Mouse (Mus musculus) megakaryocyte, embryonic 14.5 days (primary cell): Measurements from ENCODE around the gene Hoxa11. TPM values are rescaled to one million over a fixed set of nuclear protein-coding genes. Genes with fewer than 3 reads are reported as not detected.

ENCODE experiments used
- H3K27me3 ChIP-seq: replicated peaks from 2 replicates; pipeline ENCODE3; 2012; ENCODE audit warnings: inconsistent platforms
- H3K36me3 ChIP-seq: replicated peaks from 2 replicates; pipeline ENCODE3; 2012; ENCODE audit warnings: low read length, inconsistent platforms, mixed read lengths
- H3K4me1 ChIP-seq: 2 replicates; pipeline ENCODE4 v1.6.1; 2012; ENCODE audit warnings: inconsistent platforms
- H3K4me3 ChIP-seq: replicated peaks from 2 replicates; pipeline ENCODE3; 2012; ENCODE audit warnings: moderate library complexity, mild to moderate bottlenecking, inconsistent platforms
- H3K9me3 ChIP-seq: 2 replicates; pipeline ENCODE4 v1.6.1; 2012; ENCODE audit warnings: inconsistent platforms
- FLI1 ChIP-seq: IDR thresholded peaks from 2 replicates; pipeline ENCODE4 v1.6.1; 2012; ENCODE audit warnings: low read length, inconsistent platforms, mixed read lengths
- GATA1 ChIP-seq: IDR thresholded peaks from 3 replicates; pipeline ENCODE4 v1.6.1; 2012; ENCODE audit warnings: mixed read lengths, low read length, inconsistent platforms, borderline replicate concordance
- polyA plus RNA-seq: library from polyadenylated mRNA; stranded (reverse); fragments of >175 nt; gene quantifications from 2 replicates; pipeline ENCODE4 v1.2.3, GENCODE M21; 2012; ENCODE audit warnings: low replicate concordance; ENCODE audit not compliant: insufficient read depth

The Hoxa11 gene
- polyA plus RNA-seq, 1 experiment = not detected

DNA sequence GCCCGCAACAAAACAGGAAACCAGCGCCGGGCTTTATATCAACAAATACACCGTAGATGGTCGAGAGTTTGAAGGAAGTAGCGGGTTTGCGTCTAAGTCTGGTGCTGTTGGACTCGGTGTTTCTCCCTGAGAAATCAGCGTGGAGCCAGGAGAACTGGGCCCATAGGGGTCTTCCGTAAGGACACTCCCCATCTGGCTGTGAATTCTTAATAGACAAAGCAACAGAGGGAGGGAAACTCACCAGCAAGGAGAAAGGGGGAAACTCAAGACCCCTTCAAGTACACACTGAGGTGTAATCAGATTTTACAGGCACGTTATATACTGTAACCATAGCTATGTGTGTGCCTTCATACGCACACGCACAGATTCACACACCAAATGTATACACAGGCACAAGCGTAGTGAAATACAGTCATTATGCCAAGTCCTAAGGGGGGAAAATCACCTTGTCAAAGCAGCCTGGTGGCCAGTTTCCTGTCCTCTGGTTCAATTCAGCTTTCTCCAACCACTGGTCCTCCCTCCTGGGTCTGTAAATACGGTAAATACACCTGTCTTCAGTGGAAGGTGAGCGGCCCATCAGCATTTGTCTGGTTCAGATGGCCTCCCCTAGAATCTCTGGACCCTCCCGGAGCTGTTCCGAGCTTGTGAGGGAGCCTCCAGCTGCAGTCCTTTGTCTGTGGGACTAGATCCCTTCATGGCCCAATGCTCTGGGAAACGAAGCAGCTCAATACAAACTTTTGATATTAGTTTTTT is 20.5 kb upstream of the Hoxa11 start:
- H3K36me3 ChIP-seq = no peaks in the 10 kb centered on the region
- peaks cover 37% of the 10 kb centered on the region for H3K4me1 ChIP-seq
- peaks cover 99% of the 10 kb centered on the region for H3K27me3 ChIP-seq
- H3K4me3 ChIP-seq = no peak overlapping the region
- peaks cover 7% of the 10 kb centered on the region; the same call in 1 of the 2 replicates for H3K9me3 ChIP-seq
- TF ChIP-seq GATA1 = no peak
- no peak for TF ChIP-seq FLI1

DNA sequence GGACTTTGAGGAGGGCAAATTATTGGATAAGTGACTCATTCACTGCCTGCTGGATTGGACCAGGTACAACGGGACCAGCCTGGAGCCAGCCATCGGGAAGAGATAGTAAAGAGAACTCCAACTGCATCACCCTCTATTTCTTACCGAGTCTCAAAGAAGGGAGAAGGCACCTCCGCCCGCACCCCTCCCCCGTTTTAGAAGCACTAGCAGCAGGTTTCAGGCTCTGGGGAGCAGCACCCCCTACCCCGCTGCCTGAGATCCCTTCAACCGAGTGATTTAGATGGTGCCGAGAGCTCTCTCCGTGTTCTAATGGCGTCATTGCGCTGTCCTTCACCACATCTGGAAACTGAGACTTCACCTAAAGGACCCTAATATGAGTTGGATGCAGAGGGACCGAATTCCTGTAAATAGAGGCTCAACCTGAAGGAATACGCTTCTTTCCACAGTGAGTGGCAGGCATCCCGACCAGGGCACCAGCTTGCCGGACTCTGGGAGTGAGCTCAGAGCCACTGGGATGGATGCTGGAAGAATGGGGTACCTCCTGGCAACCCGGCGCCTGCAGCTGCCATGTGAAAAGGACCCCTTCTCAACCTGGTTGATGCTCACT is 19.8 kb upstream of the Hoxa11 start:
- Histone ChIP-seq H3K4me1 (peaks cover 37% of the 10 kb centered on the region), H3K4me3 (no peak overlapping the region), H3K27me3 (peaks cover 99% of the 10 kb centered on the region), H3K9me3 (peaks cover 7% of the 10 kb centered on the region; the same call in 1 of the 2 replicates), H3K36me3 (no peaks in the 10 kb centered on the region)
- TF ChIP-seq GATA1 (no peak), FLI1 (no peak)

DNA sequence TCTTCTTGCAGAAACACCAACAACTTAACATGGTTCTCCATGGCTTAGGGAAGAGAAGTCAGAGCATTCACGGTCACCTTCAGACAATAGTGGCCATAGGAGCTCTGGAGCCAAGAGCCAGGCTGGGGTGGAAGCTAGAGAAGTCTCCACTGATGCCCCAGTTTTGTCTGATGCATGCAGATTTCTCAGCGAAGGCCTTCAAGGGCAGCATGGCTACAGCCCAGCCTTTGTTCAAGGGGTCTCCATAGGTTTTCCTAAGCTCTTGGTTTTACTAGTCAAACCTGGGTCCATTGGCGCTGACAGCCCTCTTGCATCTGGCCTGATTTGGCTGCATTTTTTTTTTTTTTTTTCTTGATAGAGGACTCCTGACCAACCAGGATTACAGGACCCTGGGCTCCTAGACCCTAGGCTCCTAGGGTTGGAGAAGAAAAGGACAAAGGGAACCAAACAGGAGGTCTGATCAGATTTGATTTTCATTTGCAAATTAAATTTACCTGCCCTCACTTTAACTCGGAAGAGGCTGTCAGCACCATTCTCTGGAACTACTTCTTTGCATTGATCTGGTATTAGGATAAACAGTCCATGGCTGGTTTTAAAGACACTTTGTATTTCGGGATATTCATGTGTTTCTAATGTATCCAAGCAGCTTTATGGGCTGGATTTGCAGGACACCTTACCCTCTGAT is 18.6 kb upstream of the Hoxa11 start:
- Histone ChIP-seq H3K4me1 (peaks cover 45% of the 10 kb centered on the region), H3K27me3 (peaks cover 98% of the 10 kb centered on the region), H3K4me3 (no peak overlapping the region), H3K36me3 (no peaks in the 10 kb centered on the region), H3K9me3 (peaks cover 7% of the 10 kb centered on the region; the same call in 1 of the 2 replicates)
- TF ChIP-seq GATA1 = no peak
- no peak for TF ChIP-seq FLI1

GRCm38 (mm10) chr6:52263321-52263585 is 17.6 kb upstream of the Hoxa11 start:
- Histone ChIP-seq H3K4me3 (no peak overlapping the region), H3K27me3 (peaks cover 98% of the 10 kb centered on the region), H3K4me1 (peaks cover 49% of the 10 kb centered on the region), H3K9me3 (peaks cover 7% of the 10 kb centered on the region; the same call in 1 of the 2 replicates), H3K36me3 (no peaks in the 10 kb centered on the region)
- TF ChIP-seq GATA1 (no peak), FLI1 (no peak)

DNA sequence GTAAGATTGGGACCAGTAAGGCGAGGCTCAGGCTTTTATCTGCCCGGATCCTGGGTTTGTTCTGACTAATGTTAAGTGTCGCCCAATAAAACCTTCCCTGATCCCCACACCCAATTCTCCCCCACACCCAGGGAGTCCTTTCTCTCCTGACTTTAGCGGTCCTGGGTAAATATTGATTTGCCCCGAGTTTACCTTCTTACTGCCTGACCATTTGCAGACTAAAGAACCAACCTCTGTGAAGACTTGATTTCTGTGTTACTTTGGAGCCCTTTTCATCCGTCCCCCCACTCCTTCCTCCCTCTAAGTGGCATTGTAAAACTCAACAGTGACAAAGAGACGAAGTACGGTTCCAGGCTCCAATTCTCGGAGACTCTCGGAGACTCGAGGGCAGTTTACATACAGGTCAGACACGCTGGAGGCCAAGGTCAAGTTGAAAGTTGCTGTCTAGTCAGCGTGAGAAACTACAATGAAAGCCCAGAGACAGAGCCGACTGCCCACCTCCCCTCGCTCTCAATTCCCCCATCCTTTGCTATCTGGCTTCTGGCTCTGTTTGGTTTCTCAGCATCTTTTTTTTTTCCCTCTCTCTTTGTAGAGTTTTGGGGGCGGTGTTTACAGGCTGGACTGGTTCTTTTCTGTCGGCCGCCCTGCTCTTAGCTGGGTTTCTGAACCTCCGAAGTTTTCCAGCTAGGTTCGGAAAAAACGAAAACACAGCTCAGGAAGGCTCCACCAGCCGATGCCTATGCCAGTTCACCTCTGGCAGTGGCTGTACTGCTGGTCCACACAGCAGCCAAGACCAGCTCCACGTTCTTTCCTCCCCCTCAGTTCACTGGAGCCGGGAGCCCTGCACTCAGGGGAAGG is 17.1 kb upstream of the Hoxa11 start:
- H3K27me3 ChIP-seq = peaks cover 97% of the 10 kb centered on the region
- H3K9me3 ChIP-seq = peaks cover 7% of the 10 kb centered on the region; the same call in 1 of the 2 replicates
- no peaks in the 10 kb centered on the region for H3K36me3 ChIP-seq
- peak overlapping the region; percentile 55 for H3K4me3 ChIP-seq
- peaks cover 49% of the 10 kb centered on the region for H3K4me1 ChIP-seq
- TF ChIP-seq FLI1 = no peak
- TF ChIP-seq GATA1 = no peak

GRCm38 (mm10) chr6:52261751-52262462 is 16.3 kb upstream of the Hoxa11 start:
- H3K4me1 ChIP-seq = peaks cover 49% of the 10 kb centered on the region
- peaks cover 7% of the 10 kb centered on the region; the same call in 1 of the 2 replicates for H3K9me3 ChIP-seq
- H3K4me3 ChIP-seq = peak overlapping the region; percentile 55
- peaks cover 96% of the 10 kb centered on the region for H3K27me3 ChIP-seq
- TF ChIP-seq FLI1 (no peak), GATA1 (no peak)
- H3K36me3 ChIP-seq = no peaks in the 10 kb centered on the region

GRCm38 (mm10) chr6:52260654-52261575 is 15.3 kb upstream of the Hoxa11 start, which contains the start of gene Hoxa13:
Gene Hoxa13, minus strand, starts transcription at chr6:52260880.
- TF ChIP-seq FLI1 (no peak), GATA1 (no peak)
- Histone ChIP-seq H3K4me3 (peak within 1 kb of the TSS; percentile 87), H3K4me1 (peaks cover 45% of the 10 kb centered on the region), H3K36me3 (no peaks in the 10 kb centered on the region), H3K9me3 (peaks cover 7% of the 10 kb centered on the region; the same call in 1 of the 2 replicates), H3K27me3 (peaks cover 94% of the 10 kb centered on the region)

- Histone ChIP-seq H3K4me1 (peaks cover 38% of the 10 kb centered on the region), H3K36me3 (no peaks in the 10 kb centered on the region), H3K9me3 (no peaks in the 10 kb centered on the region), H3K27me3 (peaks cover 91% of the 10 kb centered on the region), H3K4me3 (peak overlapping the region; percentile 70)
- no peak for TF ChIP-seq FLI1
- no peak for TF ChIP-seq GATA1
Measured at GRCm38 (mm10) chr6:52259811-52260261, 14.2 kb upstream of the Hoxa11 start.
